Mouse (Mus musculus) heart, postnatal 0 days (tissue): ENCODE measurements around the gene Hmcn1.

Experiments used
- CTCF ChIP-seq: IDR thresholded peaks from 2 replicates; pipeline ENCODE4 v1.5.1; 2016; ENCODE audit warnings: antibody characterized with exemption, control low read depth, low read depth
- EP300 ChIP-seq: IDR thresholded peaks from 2 replicates; pipeline ENCODE4 v1.6.1; 2016; ENCODE audit warnings: antibody characterized with exemption, low read depth

- TF ChIP-seq CTCF, result no peak
- no peak for TF ChIP-seq EP300
These were observed 121.1 kb downstream of the Hmcn1 start for GRCm38 (mm10) chr1:150872105-150872504.
